Mouse (Mus musculus) kidney, postnatal 0 days (tissue): ENCODE measurements around the gene Mcm3ap. TPM values are rescaled to one million over a fixed set of nuclear protein-coding genes. Genes with fewer than 3 reads are reported as not detected.

Experiments
- ATAC-seq: fragments of 200-750 bp; cut with Nextera tagmentation; replicated peaks from 2 replicates; pipeline ENCODE4 v1.8.0; 2017; ENCODE audit warnings: low read depth, moderate number of reproducible peaks, moderate TSS enrichment, moderate library complexity; ENCODE audit not compliant: low FRiP score
- DNase-seq: peaks from one replicate; pipeline ENCODE4 v3.0.0-alpha.2; 2016; ENCODE audit warnings: low spot score
- H3K27ac ChIP-seq: fragments of 300-500 bp; sonication (generic); 2 replicates; pipeline ENCODE4 v1.5.1; 2014; ENCODE audit warnings: mild to moderate bottlenecking
- H3K27me3 ChIP-seq: fragments of 300-500 bp; sonication (generic); 2 replicates; pipeline ENCODE4 v1.6.1; 2014; ENCODE audit warnings: low read length, mixed read lengths; ENCODE audit not compliant: insufficient read depth
- H3K36me3 ChIP-seq: fragments of 300-500 bp; sonication (generic); 2 replicates; pipeline ENCODE4 v1.6.1; 2014; ENCODE audit warnings: low read length, mixed read lengths; ENCODE audit not compliant: insufficient read depth
- H3K4me1 ChIP-seq: fragments of 300-500 bp; sonication (generic); replicated peaks from 2 replicates; pipeline ENCODE4 v1.6.1; 2014; ENCODE audit warnings: antibody characterized with exemption, low read length, mixed read lengths; ENCODE audit not compliant: insufficient read depth
- H3K4me2 ChIP-seq: fragments of 300-500 bp; sonication (generic); 2 replicates; pipeline ENCODE4 v1.6.1; 2014; ENCODE audit warnings: mild to moderate bottlenecking, low read length, moderate library complexity, mixed read lengths
- H3K4me3 ChIP-seq: fragments of 300-500 bp; sonication (generic); replicated peaks from 2 replicates; pipeline ENCODE4 v1.5.1; 2014; ENCODE audit warnings: low read depth, low read length
- H3K9ac ChIP-seq: fragments of 300-500 bp; sonication (generic); 2 replicates; pipeline ENCODE4 v1.6.1; 2014; ENCODE audit warnings: low read depth, low read length
- H3K9me3 ChIP-seq: fragments of 300-500 bp; sonication (generic); replicated peaks from 2 replicates; pipeline ENCODE4 v1.6.1; 2016; ENCODE audit warnings: low read length, inconsistent platforms, mixed read lengths
- CTCF ChIP-seq: IDR thresholded peaks from 2 replicates; pipeline ENCODE4 v1.5.1; 2016; ENCODE audit warnings: antibody characterized with exemption, low read depth, mild to moderate bottlenecking, moderate library complexity
- WGBS: fragments of 180-500 bp; shearing (Covaris S2); extraction: QIAGEN DNeasy Blood & Tissue Kit; methylation state at CpG from one replicate; pipeline ENCODE4 v1.1.7; 2014; 5-methylcytosine and 5-hydroxymethylcytosine counted together
- polyA plus RNA-seq: library from polyadenylated mRNA; unstranded; fragments of >200 nt; fragmentation: Nextera tagmentation; extraction: Ambion mirVana; gene quantifications from 2 replicates; pipeline ENCODE4 v1.2.1, GENCODE M21; 2015

Gene Mcm3ap
- polyA plus RNA-seq, result 41.6 and 45.9 TPM in 2 replicates

DNA sequence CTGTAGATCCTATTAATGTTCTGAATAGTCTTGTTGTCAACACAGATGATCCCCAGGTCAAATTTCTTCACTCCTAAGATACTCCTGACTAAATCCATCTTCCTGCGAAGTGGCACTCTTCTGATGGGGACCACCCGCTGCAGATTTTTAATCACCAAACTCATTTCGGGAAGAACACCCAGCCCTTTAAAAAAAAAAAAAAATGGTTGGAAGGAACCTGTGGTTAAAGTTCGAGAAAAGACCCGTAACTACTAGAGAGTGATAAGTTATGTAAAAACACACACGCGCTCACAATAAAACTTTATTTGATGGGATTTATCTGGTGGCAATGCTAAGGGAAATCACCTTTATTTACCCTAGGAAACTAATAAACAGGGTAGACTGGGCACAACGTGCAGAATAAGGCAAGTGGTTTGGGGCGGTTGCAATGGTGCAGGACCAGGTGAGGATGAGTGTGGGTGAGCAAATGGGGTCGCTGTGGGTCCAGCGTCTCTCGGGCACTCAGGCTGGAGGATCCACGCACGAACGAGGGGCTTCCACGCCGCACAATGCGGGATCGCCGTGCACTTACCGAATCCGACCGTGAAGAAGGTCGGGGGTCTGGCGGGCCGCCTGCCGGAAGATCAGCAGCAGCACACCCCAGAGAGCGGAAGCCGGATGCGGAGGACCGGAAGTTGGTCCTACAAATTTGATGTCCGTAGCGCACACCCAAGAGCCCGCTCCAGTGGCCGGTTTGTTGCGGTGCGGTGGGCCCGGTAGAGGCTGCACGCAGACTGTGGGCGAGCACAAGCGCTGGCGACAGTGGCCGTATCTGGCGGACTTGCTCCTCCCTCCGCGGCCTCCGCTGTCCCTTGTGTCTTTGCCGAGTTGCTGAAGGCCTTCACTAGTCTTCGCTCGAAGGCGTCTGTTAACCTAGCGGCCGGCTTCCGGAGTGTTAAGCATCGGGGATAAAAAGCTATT, at the start of gene Mcm3ap, which contains the start of gene Ybey:
Gene Mcm3ap, plus strand, starts transcription at position 725 of the 960 bp plus-strand sequence.
Gene Ybey, minus strand, starts transcription at position 912 of the 960 bp plus-strand sequence.
- Histone ChIP-seq H3K9ac (peak within 1 kb of the TSS; percentile 80), H3K4me1 (no peaks in the 10 kb centered on the region), H3K27me3 (no peaks in the 10 kb centered on the region), H3K9me3 (no peaks in the 10 kb centered on the region), H3K36me3 (peaks cover 24% of the 10 kb centered on the region; the same call in 1 of the 2 replicates), H3K27ac (peak within 1 kb of the TSS; percentile 80), H3K4me3 (peak within 1 kb of the TSS; percentile 61), H3K4me2 (peak within 1 kb of the TSS; percentile 58)
- ATAC-seq (peak; percentile 97), DNase-seq (peak; percentile 93)
- 1% methylated on average over 55 of the region's 55 CpGs for WGBS
- peak; percentile 54 for TF ChIP-seq CTCF

DNA sequence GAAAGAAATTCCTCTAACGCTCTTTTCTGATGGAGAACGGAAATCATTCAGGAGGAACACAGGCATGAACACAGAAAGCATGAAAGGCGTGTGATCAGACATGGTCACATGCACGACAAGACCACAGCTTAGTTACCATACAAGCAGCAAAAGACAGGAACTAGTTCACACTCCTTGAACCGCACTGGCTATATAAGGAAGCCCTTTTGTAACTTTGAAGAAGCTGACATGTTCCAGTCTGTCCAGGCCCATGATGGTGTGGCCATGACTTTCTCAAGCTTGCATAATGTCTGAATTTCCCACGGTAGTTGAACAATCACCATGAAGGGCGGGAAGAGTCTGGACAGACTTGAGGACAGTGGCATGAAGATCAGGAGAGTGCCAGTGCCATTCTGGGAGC, 43.1 kb upstream of the Mcm3ap start:
- no peak overlapping the region for H3K4me3 ChIP-seq
- H3K4me2 ChIP-seq, result no peak overlapping the region
- DNase-seq (no peak), ATAC-seq (no peak)
- H3K9me3 ChIP-seq, result no peaks in the 10 kb centered on the region
- no peak for TF ChIP-seq CTCF
- 94% methylated on average over 7 of the region's 7 CpGs for WGBS
- H3K27me3 ChIP-seq, result no peaks in the 10 kb centered on the region
- H3K4me1 ChIP-seq, result no peaks in the 10 kb centered on the region
- H3K36me3 ChIP-seq, result peaks cover 77% of the 10 kb centered on the region
- no peak overlapping the region for H3K9ac ChIP-seq
- H3K27ac ChIP-seq, result no peak overlapping the region

DNA sequence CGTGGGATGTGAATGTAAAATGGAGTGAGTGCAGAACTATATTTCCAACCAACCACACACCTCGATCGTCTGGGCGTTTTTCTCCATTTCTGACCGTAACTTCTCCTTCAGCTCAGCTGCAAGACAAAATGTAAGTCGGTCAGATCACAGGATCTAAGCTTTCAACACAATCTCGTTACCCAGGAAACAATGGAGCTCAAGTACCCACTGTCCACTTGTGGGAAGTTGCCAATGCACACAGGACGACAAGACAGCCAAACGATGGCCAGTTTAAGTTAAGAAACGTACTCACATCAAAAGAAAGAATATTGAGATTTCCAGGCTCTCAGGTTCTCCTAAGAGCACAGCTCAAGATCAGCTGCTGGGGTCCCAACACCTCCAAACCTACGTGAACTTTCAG, 34.8 kb upstream of the Mcm3ap start:
- Histone ChIP-seq H3K9me3 (no peaks in the 10 kb centered on the region), H3K4me1 (no peaks in the 10 kb centered on the region), H3K9ac (no peak overlapping the region), H3K4me3 (no peak overlapping the region), H3K27me3 (no peaks in the 10 kb centered on the region), H3K36me3 (peaks cover 68% of the 10 kb centered on the region), H3K27ac (no peak overlapping the region), H3K4me2 (no peak overlapping the region)
- no peak for ATAC-seq
- TF ChIP-seq CTCF, result no peak
- 94% methylated on average over 11 of the region's 11 CpGs for WGBS
- DNase-seq, result no peak

DNA sequence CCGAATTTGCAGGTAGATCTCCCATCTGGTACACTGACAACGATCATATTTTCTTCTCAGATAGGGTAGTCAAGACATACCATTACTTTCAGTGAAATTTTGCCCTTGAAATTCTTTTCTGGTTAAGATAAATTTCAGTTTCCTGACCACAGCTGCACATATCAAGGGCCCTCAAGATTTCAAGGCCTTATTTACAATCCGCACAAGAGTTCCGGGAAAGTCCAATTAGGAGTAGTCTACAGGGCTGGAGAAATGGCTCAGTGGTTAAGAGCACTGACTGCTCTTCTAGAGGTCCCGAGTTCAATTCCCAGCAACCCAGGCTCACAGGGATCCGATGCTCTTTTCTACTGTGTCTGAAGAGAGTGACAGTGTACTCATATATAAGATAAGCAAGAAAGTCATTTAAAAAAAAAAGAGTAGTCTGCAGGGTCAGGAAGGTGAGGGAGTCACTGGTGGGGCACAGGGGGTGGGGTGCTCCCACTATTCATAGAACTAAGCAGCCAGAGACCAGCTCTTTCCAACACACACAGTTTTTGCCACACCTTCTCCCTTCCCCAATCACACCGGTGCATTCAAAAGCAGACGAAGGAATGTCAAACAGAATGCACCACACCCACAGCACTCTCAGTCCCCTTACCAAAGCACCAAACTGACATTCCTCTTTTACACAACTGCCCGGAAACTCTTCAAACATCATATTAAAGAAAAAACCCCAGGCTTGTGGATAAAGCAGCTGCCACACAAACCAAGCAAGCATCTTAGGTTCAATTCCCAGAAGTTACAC, 29.4 kb upstream of the Mcm3ap start:
- no peak overlapping the region for H3K27ac ChIP-seq
- no peak overlapping the region for H3K4me3 ChIP-seq
- H3K9me3 ChIP-seq, result no peaks in the 10 kb centered on the region
- no peak for DNase-seq
- H3K9ac ChIP-seq, result no peak overlapping the region
- no peaks in the 10 kb centered on the region for H3K27me3 ChIP-seq
- TF ChIP-seq CTCF, result no peak
- H3K4me1 ChIP-seq, result peaks cover 4% of the 10 kb centered on the region; the same call in 1 of the 2 replicates
- no peak overlapping the region for H3K4me2 ChIP-seq
- 92% methylated on average over 9 of the region's 9 CpGs for WGBS
- no peak for ATAC-seq
- peaks cover 24% of the 10 kb centered on the region for H3K36me3 ChIP-seq

- H3K9ac ChIP-seq, result no peak within 1 kb of the TSS
Observed at GRCm38 (mm10) chr10:76440281-76440680, 28.4 kb upstream of the Mcm3ap start, which contains the start of gene AC141477.1. TSS of gene AC141477.1 (minus strand) at chr10:76440444.

More at GRCm38 (mm10) chr10:76440281-76440680, 28.4 kb upstream of the Mcm3ap start, which contains the start of gene AC141477.1:
- Histone ChIP-seq H3K4me1 (peaks cover 4% of the 10 kb centered on the region; the same call in 1 of the 2 replicates), H3K9me3 (no peaks in the 10 kb centered on the region), H3K4me2 (peak within 1 kb of the TSS; percentile 77; the same call in 1 of the 2 replicates), H3K36me3 (peaks cover 15% of the 10 kb centered on the region), H3K27me3 (no peaks in the 10 kb centered on the region), H3K27ac (no peak within 1 kb of the TSS), H3K4me3 (no peak within 1 kb of the TSS)
- DNase-seq (no peak), ATAC-seq (no peak)
- 95% methylated on average over 17 of the region's 17 CpGs for WGBS
- no peak for TF ChIP-seq CTCF
